Mouse (Mus musculus) hindbrain, embryonic 16.5 days (tissue): Measurements from ENCODE around the gene Pkn1. TPM values are rescaled to one million over a fixed set of nuclear protein-coding genes. Genes with fewer than 3 reads are reported as not detected.

Experiments
- ATAC-seq: fragments of 200-750 bp; cut with Nextera tagmentation; 2 replicates; pipeline ENCODE4 v1.8.0; 2017; ENCODE audit warnings: moderate TSS enrichment, moderate library complexity
- H3K27ac ChIP-seq: fragments of 300-500 bp; sonication (generic); 2 replicates; pipeline ENCODE4 v1.5.1; 2014; ENCODE audit warnings: low read depth, mild to moderate bottlenecking, control low read depth, low read length, moderate library complexity
- H3K27me3 ChIP-seq: fragments of 300-500 bp; sonication (generic); replicated peaks from 2 replicates; pipeline ENCODE4 v1.6.1; 2014; ENCODE audit warnings: low read length; ENCODE audit not compliant: control insufficient read depth, insufficient read depth
- H3K36me3 ChIP-seq: fragments of 300-500 bp; sonication (generic); 2 replicates; pipeline ENCODE4 v1.6.1; 2014; ENCODE audit warnings: mild to moderate bottlenecking, low read length, moderate library complexity, mixed read lengths; ENCODE audit not compliant: control insufficient read depth, insufficient read depth
- H3K4me1 ChIP-seq: fragments of 300-500 bp; sonication (generic); 2 replicates; pipeline ENCODE4 v1.6.1; 2014; ENCODE audit warnings: low read depth, low read length; ENCODE audit not compliant: control insufficient read depth, insufficient read depth
- H3K4me2 ChIP-seq: fragments of 300-500 bp; sonication (generic); 2 replicates; pipeline ENCODE4 v1.6.1; 2014; ENCODE audit warnings: mild to moderate bottlenecking, low read length, control low read depth, moderate library complexity
- H3K4me3 ChIP-seq: fragments of 300-500 bp; sonication (generic); 2 replicates; pipeline ENCODE4 v1.5.1; 2014; ENCODE audit warnings: mild to moderate bottlenecking, low read length, control low read depth, moderate library complexity
- H3K9ac ChIP-seq: fragments of 300-500 bp; sonication (generic); 2 replicates; pipeline ENCODE4 v1.6.1; 2014; ENCODE audit warnings: low read depth, mild to moderate bottlenecking, control low read depth, low read length, moderate library complexity
- H3K9me3 ChIP-seq: fragments of 300-500 bp; sonication (generic); 2 replicates; pipeline ENCODE4 v1.6.1; 2014; ENCODE audit warnings: mild to moderate bottlenecking, low read length, moderate library complexity; ENCODE audit not compliant: control insufficient read depth
- WGBS: fragments of 180-500 bp; shearing (Covaris S2); extraction: QIAGEN DNeasy Blood & Tissue Kit; methylation state at CpG from one replicate; pipeline ENCODE4 v1.1.7; 2014; 5-methylcytosine and 5-hydroxymethylcytosine counted together
- polyA plus RNA-seq: library from polyadenylated mRNA; unstranded; fragments of >200 nt; fragmentation: Nextera tagmentation; extraction: Ambion mirVana; gene quantifications from 2 replicates; pipeline ENCODE4 v1.2.1, GENCODE M21; 2015

Pkn1 gene
- polyA plus RNA-seq, 1 experiment from 2014 or later = 21.2 TPM

DNA sequence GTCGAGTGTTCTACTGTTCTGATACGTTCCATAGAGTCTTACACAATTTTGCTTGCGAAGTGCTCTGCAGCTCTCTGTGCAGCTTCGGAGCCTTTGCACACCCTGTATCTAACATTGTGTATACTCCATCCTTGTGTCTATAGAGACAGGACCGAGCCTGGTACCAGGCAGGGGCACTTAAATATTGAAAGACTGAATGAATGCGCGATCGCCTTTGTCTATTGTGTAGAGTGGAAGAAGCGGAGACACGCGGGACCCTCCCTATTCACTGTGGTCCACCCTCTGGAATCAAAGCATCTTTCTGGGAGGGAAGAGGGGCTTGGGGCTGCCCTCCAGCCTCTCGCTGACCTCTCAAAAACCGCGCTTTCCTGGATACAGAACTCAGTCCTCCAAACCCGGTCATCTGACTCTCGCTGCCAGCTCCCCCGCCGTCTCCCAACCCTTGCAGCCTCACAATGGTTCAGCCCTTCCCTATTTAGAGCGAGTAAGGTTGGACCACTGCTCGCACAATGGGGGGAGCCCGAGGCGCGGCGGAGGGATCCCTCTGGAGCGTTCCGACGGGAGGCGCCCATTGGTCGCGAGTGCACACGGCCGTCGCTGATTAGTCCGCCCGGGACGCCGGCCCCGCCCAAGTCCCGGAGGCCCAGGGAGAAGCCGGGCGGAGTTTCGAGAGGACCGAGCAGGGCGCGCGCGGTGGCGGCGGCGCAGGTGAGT, 46.8 kb downstream of the Pkn1 start, which contains the start of gene Gipc1:
Gipc1 (plus strand) TSS at position 648 of the 714 bp plus-strand sequence.
- Histone ChIP-seq H3K4me2 (peak within 1 kb of the TSS; percentile 80), H3K9ac (peak within 1 kb of the TSS; percentile 89), H3K9me3 (no peaks in the 10 kb centered on the region), H3K4me1 (peaks cover 17% of the 10 kb centered on the region), H3K36me3 (no peaks in the 10 kb centered on the region), H3K4me3 (peak within 1 kb of the TSS; percentile 90), H3K27me3 (no peaks in the 10 kb centered on the region), H3K27ac (peak within 1 kb of the TSS; percentile 89)
- peak; percentile 96 for ATAC-seq
- WGBS = 4% methylated on average over 41 of the region's 50 CpGs

DNA sequence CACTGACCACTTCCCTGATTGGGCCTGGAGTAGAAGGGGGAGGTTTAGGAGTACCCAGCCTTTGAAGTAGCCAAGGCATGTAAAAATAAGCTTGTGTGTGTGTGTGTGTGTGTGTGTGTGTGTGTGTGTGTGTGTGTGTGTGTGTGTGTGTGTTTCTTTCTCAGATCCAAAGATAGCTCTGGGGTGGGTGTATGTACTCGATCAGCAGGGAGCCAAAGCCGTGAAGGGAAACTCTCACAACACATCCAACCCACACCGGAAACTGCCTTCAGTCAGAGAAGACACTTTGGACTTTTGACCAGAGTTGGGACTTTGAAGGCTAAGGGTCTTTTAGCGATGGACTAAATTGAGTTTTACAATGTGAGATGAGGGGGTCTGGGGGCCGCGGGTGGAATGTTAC, 49.3 kb downstream of the Pkn1 start:
- H3K9ac ChIP-seq = no peak overlapping the region
- H3K4me3 ChIP-seq = no peak overlapping the region
- H3K27me3 ChIP-seq = no peaks in the 10 kb centered on the region
- H3K4me2 ChIP-seq = no peak overlapping the region
- no peaks in the 10 kb centered on the region for H3K9me3 ChIP-seq
- H3K27ac ChIP-seq = no peak overlapping the region
- H3K36me3 ChIP-seq = no peaks in the 10 kb centered on the region
- no peak for ATAC-seq
- H3K4me1 ChIP-seq = peaks cover 16% of the 10 kb centered on the region
- 96% methylated on average over 6 of the region's 6 CpGs for WGBS

DNA sequence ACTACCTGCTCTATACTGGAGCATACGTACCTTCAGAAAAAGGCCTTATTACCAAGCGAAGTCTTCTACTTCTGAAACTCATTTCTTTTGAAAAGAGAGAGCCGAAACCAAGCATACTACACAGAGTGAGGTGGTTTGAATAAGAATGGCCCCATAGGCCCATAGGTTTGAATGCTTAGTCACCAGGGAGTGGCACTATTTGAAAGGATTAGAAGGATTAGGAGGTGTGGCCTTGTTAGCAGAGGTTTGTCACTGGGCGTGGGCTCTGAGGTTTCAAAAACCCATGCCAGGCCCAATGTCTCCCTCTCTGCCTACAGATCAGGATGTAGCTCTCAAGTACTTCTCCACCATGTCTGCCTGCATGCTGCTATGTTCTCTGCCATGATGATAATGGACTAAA, 50.9 kb downstream of the Pkn1 start:
- WGBS = 95% methylated on average over 4 of the region's 4 CpGs
- no peak overlapping the region for H3K27ac ChIP-seq

DNA sequence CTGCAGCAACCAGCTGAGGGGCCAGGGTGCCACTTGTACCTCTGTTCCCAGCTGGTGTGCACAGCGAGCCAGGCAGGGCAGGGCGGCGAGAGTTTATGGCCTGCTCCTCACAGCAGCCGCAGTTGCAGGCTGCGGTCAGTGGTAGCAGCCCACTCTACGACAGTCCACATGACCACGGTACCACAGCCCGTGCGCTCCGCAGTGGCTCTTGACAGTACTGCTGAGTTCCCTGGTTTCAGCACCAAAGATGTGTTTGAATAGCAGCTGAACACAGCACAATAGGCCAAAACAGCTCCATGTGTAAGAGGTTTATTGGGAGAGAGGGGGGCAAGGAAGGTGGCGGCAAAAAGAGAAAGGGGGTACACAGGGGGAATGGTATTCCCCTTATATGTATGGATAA, 51.5 kb downstream of the Pkn1 start:
- 97% methylated on average over 11 of the region's 11 CpGs for WGBS
- no peak overlapping the region for H3K27ac ChIP-seq

More for the DNA sequence above, 50.9 kb downstream of the Pkn1 start:
- H3K27me3 ChIP-seq = no peaks in the 10 kb centered on the region
- no peak overlapping the region for H3K4me2 ChIP-seq
- H3K36me3 ChIP-seq = no peaks in the 10 kb centered on the region
- no peak overlapping the region for H3K9ac ChIP-seq
- no peaks in the 10 kb centered on the region for H3K9me3 ChIP-seq
- H3K4me3 ChIP-seq = no peak overlapping the region
- H3K4me1 ChIP-seq = peaks cover 4% of the 10 kb centered on the region
- ATAC-seq = no peak

DNA sequence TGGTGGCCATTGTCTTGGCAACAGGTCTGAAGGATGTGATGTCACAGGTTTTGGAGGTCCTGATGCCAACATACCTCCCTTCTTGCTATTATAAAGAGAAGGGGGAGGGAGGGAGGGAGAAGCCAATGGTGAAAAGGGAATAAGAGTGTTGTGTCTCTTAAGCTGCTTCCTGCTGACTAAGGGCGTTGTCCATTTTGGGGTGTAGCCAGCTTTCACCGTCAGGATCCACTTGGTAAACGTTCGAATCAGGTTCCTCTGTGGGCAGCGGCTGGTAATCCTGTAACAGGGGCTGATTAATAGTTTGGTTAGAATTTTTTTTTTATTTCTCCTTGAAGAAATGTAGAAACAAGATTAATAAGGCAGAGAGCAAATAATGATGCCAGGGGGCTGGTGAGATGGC, 59.3 kb downstream of the Pkn1 start:
- no peak for ATAC-seq
- WGBS = 81% methylated on average over 5 of the region's 5 CpGs

More for the DNA sequence above, 51.5 kb downstream of the Pkn1 start:
- Histone ChIP-seq H3K9ac (no peak overlapping the region), H3K27me3 (no peaks in the 10 kb centered on the region), H3K4me2 (no peak overlapping the region), H3K9me3 (no peaks in the 10 kb centered on the region), H3K4me1 (peaks cover 4% of the 10 kb centered on the region), H3K4me3 (no peak overlapping the region), H3K36me3 (no peaks in the 10 kb centered on the region)
- no peak for ATAC-seq

DNA sequence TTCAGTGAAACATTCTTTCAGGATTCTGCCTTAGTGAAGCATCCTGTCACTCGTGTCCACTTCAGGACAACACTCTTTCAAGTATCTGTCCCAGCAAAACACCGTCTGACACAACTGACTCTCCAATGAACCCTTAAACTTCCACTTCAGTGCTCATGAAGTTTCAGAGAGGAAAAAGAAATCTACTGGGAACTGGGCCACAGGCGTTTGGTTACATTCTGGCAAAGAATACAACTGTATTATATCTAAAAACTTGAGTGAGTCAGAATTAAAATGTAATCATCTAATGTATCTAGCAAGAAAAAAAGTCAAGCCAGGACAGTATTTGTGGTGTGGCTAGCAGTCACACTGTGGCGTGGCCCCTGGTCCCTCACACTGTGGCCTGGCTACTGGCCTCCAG, 60.1 kb downstream of the Pkn1 start:
- Histone ChIP-seq H3K27me3 (no peaks in the 10 kb centered on the region), H3K9me3 (peaks cover 4% of the 10 kb centered on the region; the same call in 1 of the 2 replicates), H3K36me3 (no peaks in the 10 kb centered on the region), H3K4me2 (no peak overlapping the region), H3K4me3 (no peak overlapping the region), H3K4me1 (no peaks in the 10 kb centered on the region), H3K27ac (no peak overlapping the region), H3K9ac (no peak overlapping the region)
- 77% methylated on average over 4 of the region's 4 CpGs for WGBS
- no peak for ATAC-seq

More for the DNA sequence above, 59.3 kb downstream of the Pkn1 start:
- H3K9ac ChIP-seq = no peak overlapping the region
- H3K4me2 ChIP-seq = no peak overlapping the region
- no peak overlapping the region for H3K27ac ChIP-seq
- no peaks in the 10 kb centered on the region for H3K27me3 ChIP-seq
- H3K4me3 ChIP-seq = no peak overlapping the region
- H3K36me3 ChIP-seq = no peaks in the 10 kb centered on the region
- H3K9me3 ChIP-seq = peaks cover 4% of the 10 kb centered on the region; the same call in 1 of the 2 replicates
- no peaks in the 10 kb centered on the region for H3K4me1 ChIP-seq

DNA sequence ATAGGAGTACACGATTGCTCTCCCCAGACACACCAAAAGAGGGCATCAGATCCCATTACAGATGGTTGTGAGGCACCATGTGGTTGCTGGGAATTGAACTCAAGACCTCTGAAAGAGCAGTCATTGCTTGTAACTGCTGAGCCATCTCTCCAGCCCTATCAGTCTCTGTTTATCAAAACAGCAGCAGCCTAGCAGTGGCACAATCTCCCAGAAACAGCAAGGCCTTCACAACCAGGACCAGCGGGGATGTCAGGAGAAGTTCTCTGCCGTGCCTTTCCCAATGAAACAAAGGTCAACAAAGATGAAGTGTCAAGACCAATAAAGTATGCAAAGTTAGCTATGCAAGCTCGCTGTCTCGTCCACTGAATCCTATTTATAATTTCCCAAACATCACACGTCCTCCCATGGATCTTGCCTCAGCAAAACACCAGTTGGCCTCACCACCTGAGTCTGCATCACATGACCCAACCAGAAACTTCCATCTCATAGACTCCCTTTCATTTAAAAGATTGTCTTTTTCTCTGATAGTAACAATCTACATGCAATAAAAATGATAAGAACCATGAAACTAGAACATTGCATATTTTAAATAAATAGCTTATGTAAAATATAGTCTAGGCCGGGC, 66.8 kb downstream of the Pkn1 start:
- H3K9ac ChIP-seq = no peak overlapping the region
- H3K36me3 ChIP-seq = no peaks in the 10 kb centered on the region
- 86% methylated on average over 7 of the region's 7 CpGs for WGBS
- peaks cover 4% of the 10 kb centered on the region; the same call in 1 of the 2 replicates for H3K9me3 ChIP-seq
- no peaks in the 10 kb centered on the region for H3K27me3 ChIP-seq
- H3K4me1 ChIP-seq = no peaks in the 10 kb centered on the region
- H3K27ac ChIP-seq = no peak overlapping the region
- H3K4me3 ChIP-seq = no peak overlapping the region
- H3K4me2 ChIP-seq = no peak overlapping the region
- no peak for ATAC-seq

DNA sequence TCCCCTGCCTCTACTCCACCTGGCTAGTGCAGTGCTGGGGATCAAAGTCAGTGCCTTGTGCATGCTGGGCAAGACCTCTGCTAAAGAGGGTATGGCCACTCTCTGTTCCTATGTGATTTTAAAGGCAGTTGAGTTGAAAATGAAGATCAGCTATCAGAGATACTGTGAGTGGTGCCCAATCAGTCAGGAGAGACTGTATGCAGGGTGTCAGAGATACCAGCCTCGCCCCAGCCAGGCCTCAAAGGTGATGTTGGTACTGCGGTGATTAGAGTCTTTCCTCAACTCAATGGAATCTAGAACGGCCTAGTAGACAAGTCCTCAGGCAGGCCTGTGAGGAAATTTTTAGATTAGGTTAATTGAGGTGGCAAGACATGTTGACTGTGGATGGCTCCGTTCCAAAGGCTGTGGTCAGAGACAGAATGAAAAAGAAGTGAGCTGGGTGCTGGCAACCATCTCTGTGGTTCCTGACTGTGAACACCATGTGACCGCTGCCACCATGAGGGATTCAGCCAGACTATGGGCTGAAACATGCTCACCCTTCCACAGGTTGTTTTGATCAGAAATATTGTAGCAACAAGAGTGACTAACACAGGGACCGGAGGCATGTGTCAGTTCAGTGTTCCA, 73.2 kb downstream of the Pkn1 start:
- Histone ChIP-seq H3K4me1 (no peaks in the 10 kb centered on the region; the same call in 1 of the 2 replicates), H3K27ac (no peak overlapping the region), H3K27me3 (no peaks in the 10 kb centered on the region), H3K9me3 (no peaks in the 10 kb centered on the region), H3K4me2 (no peak overlapping the region), H3K9ac (no peak overlapping the region), H3K36me3 (no peaks in the 10 kb centered on the region), H3K4me3 (no peak overlapping the region)
- whole genome bisulfite sequencing = 95% methylated on average over 6 of the region's 6 CpGs
- no peak for ATAC-seq

DNA sequence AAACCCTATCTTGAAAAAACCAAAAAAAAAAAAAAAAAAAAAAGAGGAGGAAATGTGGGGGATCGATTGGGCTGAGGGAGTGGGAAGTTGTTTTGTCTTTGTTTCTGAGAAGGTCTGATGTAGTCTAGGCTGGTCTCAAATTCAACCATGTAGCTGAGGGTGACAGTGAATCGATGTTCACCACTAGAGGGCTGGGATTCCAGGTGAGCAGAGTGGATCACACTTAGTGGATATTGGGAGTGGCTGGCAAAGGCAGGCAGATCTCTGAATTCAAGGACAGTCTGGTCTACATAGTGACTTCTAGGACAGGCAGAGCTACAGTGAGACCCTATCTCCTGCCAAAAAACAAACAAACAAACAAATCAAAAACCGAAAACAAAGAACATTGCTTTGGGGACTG, 74.2 kb downstream of the Pkn1 start:
- Histone ChIP-seq H3K4me2 (no peak overlapping the region), H3K9ac (no peak overlapping the region), H3K27me3 (no peaks in the 10 kb centered on the region), H3K36me3 (no peaks in the 10 kb centered on the region), H3K4me3 (no peak overlapping the region), H3K9me3 (no peaks in the 10 kb centered on the region), H3K4me1 (no peaks in the 10 kb centered on the region; the same call in 1 of the 2 replicates), H3K27ac (no peak overlapping the region)
- 59% methylated on average over 3 of the region's 3 CpGs for WGBS
- no peak for ATAC-seq
